Mouse (Mus musculus): ENCODE measurements around the gene Lsamp. TPM values are rescaled to one million over a fixed set of nuclear protein-coding genes. Genes with fewer than 3 reads are reported as not detected.

The Lsamp gene
- polyA plus RNA-seq, 1 experiment from 2014 or later, result 13.9 TPM

DNA sequence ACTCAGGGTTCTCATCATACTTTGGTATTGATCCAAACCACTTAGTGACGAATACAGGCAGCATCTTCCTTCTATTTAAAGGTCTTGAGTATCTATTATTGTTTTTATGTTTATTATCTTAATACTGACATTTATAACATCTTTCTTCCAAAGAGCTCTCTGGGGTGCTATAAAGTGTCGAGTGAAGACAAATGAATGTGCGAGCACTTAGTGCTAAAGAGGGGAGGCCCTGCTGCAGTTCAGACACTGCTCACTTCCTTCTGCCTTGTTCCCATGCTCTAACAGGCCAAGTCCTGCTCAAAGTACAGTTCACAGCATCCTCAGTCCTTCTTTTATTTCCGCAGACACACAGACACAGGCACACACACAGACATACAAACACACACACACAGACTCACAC, 1537.4 kb downstream of the Lsamp start:
- Histone ChIP-seq H3K4me3 (no peak overlapping the region), H3K4me1 (peaks cover 10% of the 10 kb centered on the region), H3K36me3 (no peaks in the 10 kb centered on the region), H3K27ac (replicated peaks) (no peak overlapping the region), H3K27me3 (ENCODE audit: low read depth, poor library complexity, severe bottlenecking) (no peaks in the 10 kb centered on the region), H3K9me3 (replicated peaks) (no peaks in the 10 kb centered on the region)
- DNase-seq (ENCODE audit: low spot score), result no peak
- 74% methylated on average over 4 of the region's 4 CpGs for WGBS

DNA sequence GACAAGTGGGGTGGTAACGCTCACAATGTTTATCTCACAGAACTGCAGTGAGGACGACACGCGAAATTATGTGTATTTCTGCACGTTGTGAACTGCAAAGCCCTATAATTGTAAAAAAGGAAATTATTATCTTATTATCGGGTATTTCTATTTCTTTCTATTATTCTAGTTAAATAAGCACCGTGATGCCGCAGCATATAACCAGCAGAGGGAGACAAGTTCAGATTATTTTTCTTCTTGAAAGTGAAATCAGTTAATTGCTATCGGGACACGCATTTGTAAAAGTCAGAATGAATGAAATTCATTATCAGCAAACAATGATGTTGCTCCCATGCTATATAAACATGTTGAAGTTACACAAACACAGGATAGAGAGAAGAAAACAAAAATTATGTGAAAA, 1540.1 kb downstream of the Lsamp start:
- DNase-seq (ENCODE audit: low spot score), result no peak
- H3K27ac ChIP-seq (replicated peaks), result no peak overlapping the region
- H3K4me1 ChIP-seq, result peaks cover 10% of the 10 kb centered on the region
- H3K4me3 ChIP-seq, result no peak overlapping the region
- H3K9me3 ChIP-seq (replicated peaks), result no peaks in the 10 kb centered on the region
- no peaks in the 10 kb centered on the region for H3K36me3 ChIP-seq
- H3K27me3 ChIP-seq (ENCODE audit: low read depth, poor library complexity, severe bottlenecking), result no peaks in the 10 kb centered on the region
- 72% methylated on average over 10 of the region's 10 CpGs for WGBS

DNA sequence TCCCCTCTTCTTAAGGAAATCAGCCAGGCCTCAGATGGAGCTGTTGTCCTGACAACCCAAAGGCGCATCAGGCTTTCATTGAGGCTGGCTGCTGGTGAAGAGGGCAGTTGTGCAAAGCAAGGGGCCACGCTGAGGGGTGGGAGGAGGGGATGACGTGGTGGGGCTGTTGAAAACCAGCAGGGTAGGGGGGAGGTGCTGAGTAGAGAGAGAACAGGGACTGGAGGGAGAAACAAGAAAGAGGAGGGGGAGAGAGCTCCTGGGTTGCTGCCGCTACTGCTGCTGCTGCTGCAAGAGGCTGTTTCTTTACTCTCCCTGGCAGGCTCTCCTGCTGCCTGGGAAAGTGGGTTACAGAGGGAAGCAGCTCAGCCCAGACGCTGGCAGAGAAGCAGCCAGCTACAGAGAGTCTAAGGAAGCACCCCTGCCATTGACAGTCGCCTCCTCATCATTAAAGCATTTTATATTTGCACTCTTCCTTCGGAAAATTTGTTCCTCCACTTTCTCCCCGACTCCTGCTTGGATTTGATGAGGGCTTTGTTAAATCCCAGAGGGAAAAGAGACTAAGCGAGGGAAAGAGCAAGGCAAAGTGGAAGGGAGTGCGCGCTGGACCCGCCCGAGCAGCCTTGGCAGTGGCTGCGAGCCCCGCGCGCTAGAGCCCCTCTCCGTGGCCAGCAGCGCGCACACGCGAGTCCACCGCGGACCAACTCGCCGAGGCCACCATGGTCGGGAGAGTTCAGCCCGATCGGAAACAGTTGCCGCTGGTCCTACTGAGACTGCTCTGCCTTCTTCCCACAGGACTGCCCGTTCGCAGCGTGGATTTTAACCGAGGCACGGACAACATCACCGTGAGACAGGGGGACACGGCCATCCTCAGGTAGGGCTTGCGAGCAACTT, 1548.7 kb downstream of the Lsamp start:
- Histone ChIP-seq H3K27me3 (ENCODE audit: low read depth, poor library complexity, severe bottlenecking) (no peaks in the 10 kb centered on the region), H3K4me3 (peak overlapping the region; percentile 73), H3K27ac (replicated peaks) (peak overlapping the region; percentile 90), H3K4me1 (peaks cover 42% of the 10 kb centered on the region), H3K9me3 (replicated peaks) (no peaks in the 10 kb centered on the region), H3K36me3 (no peaks in the 10 kb centered on the region)
- DNase-seq (ENCODE audit: low spot score), result peak; percentile 91
- under 1% methylated on average over 38 of the region's 38 CpGs for WGBS

DNA sequence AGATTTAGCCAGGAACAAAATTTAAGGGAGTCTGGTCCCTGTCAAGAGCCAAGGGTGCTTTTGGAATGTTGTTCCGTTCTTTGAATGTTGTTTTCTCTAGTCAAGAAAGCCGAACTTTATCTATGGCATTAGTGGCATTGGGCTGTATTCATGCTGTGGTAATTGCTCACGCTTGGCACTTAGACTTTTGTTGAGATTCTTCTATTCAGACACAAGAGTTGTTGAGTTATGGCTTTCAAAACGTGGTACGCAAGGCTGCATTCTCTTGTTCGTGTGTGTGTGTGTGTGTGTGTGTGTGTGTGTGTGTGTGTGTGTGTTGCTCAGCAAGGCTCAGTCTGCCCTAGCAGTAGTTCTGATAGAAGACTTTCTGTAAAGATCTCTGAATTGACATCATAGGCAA, 1549.5 kb downstream of the Lsamp start:
- peak overlapping the region; percentile 90 for H3K27ac ChIP-seq (replicated peaks)

DNA sequence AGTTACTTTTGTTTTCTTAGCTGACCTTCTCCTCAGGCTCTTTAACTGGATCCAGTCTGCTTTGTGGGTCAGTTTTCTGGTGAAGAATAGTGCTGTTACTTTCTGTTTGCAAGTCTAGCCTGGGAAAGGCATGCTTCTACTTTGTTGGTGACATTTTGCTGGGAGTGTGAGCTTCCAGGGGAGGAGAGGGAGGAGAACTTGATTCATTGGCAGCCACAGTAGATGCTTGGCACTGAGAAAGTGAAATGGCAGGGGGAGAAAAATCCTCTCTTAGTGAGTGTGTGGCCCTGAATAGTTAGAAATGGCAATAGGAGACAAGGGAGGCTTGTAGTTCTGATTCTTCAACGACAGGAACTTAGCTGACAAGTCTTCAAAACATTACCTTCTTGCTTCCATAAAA, 1551.6 kb downstream of the Lsamp start:
- no peak overlapping the region for H3K27ac ChIP-seq (replicated peaks)
- 82% methylated on average over 1 of the region's 1 CpGs for WGBS
- H3K9me3 ChIP-seq (replicated peaks), result no peaks in the 10 kb centered on the region
- H3K27me3 ChIP-seq (ENCODE audit: low read depth, poor library complexity, severe bottlenecking), result no peaks in the 10 kb centered on the region
- no peaks in the 10 kb centered on the region for H3K36me3 ChIP-seq
- peak overlapping the region; percentile 73; the same call in 1 of the 2 replicates for H3K4me3 ChIP-seq
- no peak for DNase-seq (ENCODE audit: low spot score)
- H3K4me1 ChIP-seq, result peaks cover 43% of the 10 kb centered on the region

More for the DNA sequence above, 1549.5 kb downstream of the Lsamp start:
- DNase-seq (ENCODE audit: low spot score), result peak; percentile 19
- WGBS, result 1% methylated on average over 6 of the region's 6 CpGs
- Histone ChIP-seq H3K4me1 (peaks cover 43% of the 10 kb centered on the region), H3K9me3 (replicated peaks) (no peaks in the 10 kb centered on the region), H3K4me3 (peak overlapping the region; percentile 73), H3K27me3 (ENCODE audit: low read depth, poor library complexity, severe bottlenecking) (no peaks in the 10 kb centered on the region), H3K36me3 (no peaks in the 10 kb centered on the region)

DNA sequence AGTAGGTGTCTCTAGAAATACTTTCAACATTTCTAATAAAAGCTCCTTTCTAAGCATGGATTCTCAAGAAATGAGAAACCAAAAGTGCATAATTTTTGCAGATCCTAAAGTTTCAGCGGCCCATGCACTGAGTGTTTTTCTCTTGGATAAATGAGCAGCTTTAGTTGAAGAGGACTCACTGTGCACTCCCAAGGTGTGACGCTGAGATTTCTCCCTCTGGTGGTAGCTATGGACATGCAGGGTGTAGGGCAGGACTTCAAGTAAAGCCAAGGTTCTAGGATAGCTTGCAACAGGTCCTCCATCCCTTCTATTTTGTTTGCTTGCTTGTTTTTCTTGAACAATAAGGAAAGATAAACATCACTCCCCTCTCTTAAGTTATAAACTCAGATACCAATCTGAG, 1558.5 kb downstream of the Lsamp start:
- Histone ChIP-seq H3K27me3 (ENCODE audit: low read depth, poor library complexity, severe bottlenecking) (no peaks in the 10 kb centered on the region), H3K9me3 (replicated peaks) (no peaks in the 10 kb centered on the region), H3K36me3 (no peaks in the 10 kb centered on the region), H3K4me3 (no peak overlapping the region), H3K27ac (replicated peaks) (no peak overlapping the region), H3K4me1 (0 out of 2 replicates have a peak, but pooled peaks cover 4% of the 10 kb centered on the region)
- DNase-seq (ENCODE audit: low spot score), result no peak
- WGBS, result 36% methylated on average over 2 of the region's 2 CpGs

DNA sequence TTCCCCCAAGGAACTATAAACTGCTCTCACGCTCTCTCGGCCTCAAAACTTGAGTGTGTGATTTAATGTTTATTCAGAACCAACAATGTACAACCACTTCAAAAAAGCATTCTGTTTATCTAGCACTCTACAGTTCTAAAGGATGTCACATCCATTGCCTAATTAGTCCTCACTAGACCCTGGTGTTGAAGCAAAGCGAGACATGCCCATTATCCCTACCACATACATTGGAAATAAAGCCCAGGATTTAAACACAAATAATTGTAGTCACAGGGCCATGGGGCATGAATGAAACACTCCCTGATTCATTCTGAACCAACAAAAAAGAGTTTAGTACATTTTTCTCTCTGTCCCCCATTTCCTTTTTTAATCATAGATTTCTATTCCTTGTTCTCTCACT, 1567.0 kb downstream of the Lsamp start:
- H3K9me3 ChIP-seq (replicated peaks), result no peaks in the 10 kb centered on the region
- peak overlapping the region; percentile 79 for H3K27ac ChIP-seq (replicated peaks)
- DNase-seq (ENCODE audit: low spot score), result no peak
- WGBS, result 55% methylated on average over 3 of the region's 3 CpGs
- H3K36me3 ChIP-seq, result no peaks in the 10 kb centered on the region
- H3K27me3 ChIP-seq (ENCODE audit: low read depth, poor library complexity, severe bottlenecking), result no peaks in the 10 kb centered on the region
- peaks cover 26% of the 10 kb centered on the region for H3K4me1 ChIP-seq
- no peak overlapping the region for H3K4me3 ChIP-seq

DNA sequence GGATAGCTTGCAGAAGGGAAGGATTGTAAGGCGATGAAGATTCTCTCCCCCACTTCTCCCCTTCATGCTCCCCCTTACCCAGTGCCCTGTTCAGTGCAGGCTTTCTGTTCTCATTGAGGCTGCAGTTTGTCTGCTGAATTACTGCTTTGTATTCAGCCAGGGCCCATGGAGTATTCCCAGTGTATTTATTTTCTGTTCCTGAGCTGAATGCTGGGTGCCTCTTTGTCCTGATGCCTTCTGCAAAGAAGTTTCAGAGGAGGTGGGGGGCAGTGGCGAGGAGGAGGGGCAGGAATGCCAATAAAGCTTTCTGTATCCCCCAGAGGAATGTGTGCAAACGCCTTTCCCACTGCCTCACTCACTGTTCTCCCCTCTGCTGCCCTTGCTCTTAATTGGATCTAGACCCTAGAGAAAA, 1567.7 kb downstream of the Lsamp start:
- Histone ChIP-seq H3K36me3 (no peaks in the 10 kb centered on the region), H3K9me3 (replicated peaks) (no peaks in the 10 kb centered on the region), H3K4me3 (no peak overlapping the region), H3K4me1 (peaks cover 26% of the 10 kb centered on the region), H3K27me3 (ENCODE audit: low read depth, poor library complexity, severe bottlenecking) (no peaks in the 10 kb centered on the region), H3K27ac (replicated peaks) (peak overlapping the region; percentile 79)
- 7% methylated on average over 3 of the region's 3 CpGs for WGBS
- DNase-seq (ENCODE audit: low spot score), result peak; percentile 55

DNA sequence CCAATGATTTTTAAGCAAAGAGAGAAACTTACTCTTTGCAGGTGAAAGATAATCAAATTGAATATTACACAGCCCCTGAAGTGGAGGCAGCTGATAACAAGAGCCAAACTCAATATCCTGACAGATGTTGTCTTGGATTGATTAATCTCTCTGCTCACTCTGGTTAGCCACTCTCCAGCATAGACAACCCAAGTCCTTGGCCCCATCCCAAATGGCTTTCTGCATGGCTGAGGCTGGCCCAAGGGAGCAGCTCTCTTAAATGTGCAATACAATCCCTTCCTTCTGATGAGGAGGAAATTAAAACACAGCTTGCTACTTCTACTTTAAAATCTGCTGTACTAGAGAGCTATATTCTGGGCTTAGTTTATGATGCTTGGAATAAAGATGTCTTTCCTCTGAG, 1572.9 kb downstream of the Lsamp start:
- H3K36me3 ChIP-seq, result no peaks in the 10 kb centered on the region
- H3K27me3 ChIP-seq (ENCODE audit: low read depth, poor library complexity, severe bottlenecking), result no peaks in the 10 kb centered on the region
- H3K27ac ChIP-seq (replicated peaks), result no peak overlapping the region
- H3K9me3 ChIP-seq (replicated peaks), result no peaks in the 10 kb centered on the region
- DNase-seq (ENCODE audit: low spot score), result no peak
- H3K4me1 ChIP-seq, result peaks cover 5% of the 10 kb centered on the region
- no peak overlapping the region for H3K4me3 ChIP-seq

DNA sequence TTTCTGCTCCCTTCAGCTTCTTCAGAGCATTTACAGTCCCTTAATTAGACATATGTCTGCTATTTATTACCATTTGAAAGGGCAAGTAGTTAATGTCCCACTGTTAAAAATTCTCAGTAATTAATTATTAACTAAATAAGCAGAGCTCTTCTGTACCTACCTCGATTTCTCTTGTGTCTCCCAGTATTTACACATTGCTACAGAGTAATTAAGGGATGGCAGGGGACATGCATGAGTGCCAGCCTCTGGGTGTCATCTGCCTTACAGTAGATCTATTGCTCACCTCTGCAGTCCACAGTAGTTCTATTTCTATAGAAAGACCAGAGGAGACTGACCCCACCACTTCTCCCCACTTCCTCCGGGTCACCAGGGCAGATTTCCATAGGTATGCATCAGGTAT, 1581.1 kb downstream of the Lsamp start:
- no peaks in the 10 kb centered on the region for H3K36me3 ChIP-seq
- WGBS, result 82% methylated on average over 2 of the region's 2 CpGs
- no peaks in the 10 kb centered on the region for H3K4me1 ChIP-seq
- H3K4me3 ChIP-seq, result no peak overlapping the region
- H3K27me3 ChIP-seq (ENCODE audit: low read depth, poor library complexity, severe bottlenecking), result no peaks in the 10 kb centered on the region
- H3K9me3 ChIP-seq (replicated peaks), result no peaks in the 10 kb centered on the region
- H3K27ac ChIP-seq (replicated peaks), result no peak overlapping the region
- no peak for DNase-seq (ENCODE audit: low spot score)

DNA sequence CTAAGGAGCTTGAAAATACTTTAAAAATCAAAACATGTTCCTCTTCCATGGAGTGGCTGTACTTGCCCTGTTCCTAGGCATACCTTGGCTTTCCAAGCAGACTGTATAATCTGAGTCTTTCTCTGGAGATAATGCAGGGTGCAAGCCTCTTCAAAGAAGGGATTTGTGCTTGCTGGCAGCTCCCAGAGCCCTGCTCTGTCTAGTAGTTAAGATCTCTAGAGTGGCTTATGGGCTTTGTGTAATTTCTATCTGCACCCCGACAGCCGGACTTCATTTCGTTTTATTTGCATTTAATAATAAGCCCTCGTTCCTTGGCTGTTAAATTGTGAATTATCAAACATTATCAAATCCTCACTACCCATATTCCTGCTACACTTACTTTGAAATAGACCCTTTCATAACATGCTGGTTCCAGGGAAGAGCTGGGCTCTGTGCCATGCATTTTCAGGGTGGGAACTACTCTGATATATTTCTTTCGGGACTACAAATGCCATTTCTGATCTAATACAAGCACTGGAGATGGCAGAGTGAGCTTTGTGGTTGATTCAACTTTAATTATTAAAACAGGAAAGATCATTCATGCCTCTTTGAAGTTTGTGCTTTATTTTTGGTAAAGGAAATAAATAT, 1604.6 kb downstream of the Lsamp start:
- DNase-seq (ENCODE audit: low spot score), result no peak
- H3K27ac ChIP-seq (replicated peaks), result no peak overlapping the region
- 79% methylated on average over 5 of the region's 5 CpGs for WGBS

DNA sequence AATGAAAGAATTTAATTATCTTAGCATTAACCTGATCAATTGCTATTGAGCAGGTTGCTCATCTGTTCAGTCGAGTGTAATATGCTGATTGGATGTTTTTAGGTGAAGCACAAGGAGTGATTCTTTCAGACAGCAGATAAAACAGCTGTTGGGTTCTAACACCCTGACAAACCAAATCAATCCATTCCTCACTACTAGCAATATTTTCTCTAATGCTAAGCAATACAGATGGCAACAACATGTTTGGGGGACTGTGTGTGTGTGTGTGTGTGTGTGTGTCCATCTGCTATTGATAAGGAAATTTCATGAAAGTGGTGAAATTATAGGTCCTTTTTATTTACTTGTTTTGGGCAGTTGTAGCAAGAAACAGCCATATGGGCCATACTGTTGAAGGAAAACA, 1628.1 kb downstream of the Lsamp start:
- no peaks in the 10 kb centered on the region for H3K9me3 ChIP-seq (replicated peaks)
- no peak for DNase-seq (ENCODE audit: low spot score)
- WGBS, result 71% methylated on average over 1 of the region's 1 CpGs

More for the DNA sequence above, 1604.6 kb downstream of the Lsamp start:
- Histone ChIP-seq H3K9me3 (replicated peaks) (no peaks in the 10 kb centered on the region), H3K4me3 (no peak overlapping the region), H3K36me3 (no peaks in the 10 kb centered on the region), H3K27me3 (ENCODE audit: low read depth, poor library complexity, severe bottlenecking) (no peaks in the 10 kb centered on the region), H3K4me1 (peaks cover 6% of the 10 kb centered on the region)

DNA sequence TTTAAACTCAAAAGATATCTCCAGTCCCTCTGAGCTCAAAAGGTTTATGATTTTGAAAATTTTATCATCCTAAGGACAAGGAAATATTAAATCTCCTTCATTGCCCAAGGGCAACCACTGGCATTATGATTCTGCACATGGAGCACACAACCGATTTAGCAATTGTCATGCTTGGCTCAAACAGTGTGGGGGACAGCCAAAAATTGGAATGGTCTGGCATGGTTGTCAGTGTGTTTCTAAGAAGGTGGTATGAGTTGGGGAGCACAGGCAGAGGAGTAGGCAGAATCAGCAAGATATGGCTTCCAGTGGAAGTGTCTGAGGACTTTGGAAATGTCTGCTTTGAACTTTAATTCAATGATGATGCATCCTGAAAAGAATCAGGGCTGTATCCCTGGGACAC, 1639.7 kb downstream of the Lsamp start:
- Histone ChIP-seq H3K27ac (replicated peaks) (no peak overlapping the region), H3K36me3 (no peaks in the 10 kb centered on the region), H3K4me3 (no peak overlapping the region), H3K4me1 (peaks cover 7% of the 10 kb centered on the region; the same call in 1 of the 2 replicates), H3K27me3 (ENCODE audit: low read depth, poor library complexity, severe bottlenecking) (no peaks in the 10 kb centered on the region), H3K9me3 (replicated peaks) (no peaks in the 10 kb centered on the region)
- WGBS, result 97% methylated on average over 1 of the region's 1 CpGs
- DNase-seq (ENCODE audit: low spot score), result no peak

More for the DNA sequence above, 1628.1 kb downstream of the Lsamp start:
- H3K27ac ChIP-seq (replicated peaks), result no peak overlapping the region
- no peaks in the 10 kb centered on the region for H3K4me1 ChIP-seq
- no peaks in the 10 kb centered on the region for H3K27me3 ChIP-seq (ENCODE audit: low read depth, poor library complexity, severe bottlenecking)
- no peaks in the 10 kb centered on the region for H3K36me3 ChIP-seq
- H3K4me3 ChIP-seq, result no peak overlapping the region
